Mouse (Mus musculus) intestine, embryonic 16.5 days (tissue): ENCODE results near the gene Hoxd9. TPM values are rescaled to one million over a fixed set of nuclear protein-coding genes. Genes with fewer than 3 reads are reported as not detected.

Experiments
- ATAC-seq: fragments of 200-750 bp; cut with Nextera tagmentation; 2 replicates; pipeline ENCODE4 v1.8.0; 2017; ENCODE audit warnings: moderate TSS enrichment, moderate library complexity
- H3K27ac ChIP-seq: fragments of 300-500 bp; sonication (generic); 2 replicates; pipeline ENCODE4 v1.5.1; 2014; ENCODE audit warnings: mild to moderate bottlenecking, low read length
- H3K27me3 ChIP-seq: fragments of 300-500 bp; sonication (generic); replicated peaks from 2 replicates; pipeline ENCODE4 v1.6.1; 2014; ENCODE audit warnings: low read length, control low read depth, mixed read lengths; ENCODE audit not compliant: control insufficient read depth, insufficient read depth
- H3K36me3 ChIP-seq: fragments of 300-500 bp; sonication (generic); 2 replicates; pipeline ENCODE4 v1.6.1; 2014; ENCODE audit warnings: low read length, control low read depth; ENCODE audit not compliant: control insufficient read depth, insufficient read depth
- H3K4me1 ChIP-seq: fragments of 300-500 bp; sonication (generic); 2 replicates; pipeline ENCODE4 v1.6.1; 2014; ENCODE audit warnings: low read length, control low read depth, mixed read lengths; ENCODE audit not compliant: control insufficient read depth, insufficient read depth
- H3K4me2 ChIP-seq: fragments of 300-500 bp; sonication (generic); 2 replicates; pipeline ENCODE4 v1.6.1; 2014; ENCODE audit warnings: low read depth, low read length, control low read depth
- H3K4me3 ChIP-seq: fragments of 300-500 bp; sonication (generic); 2 replicates; pipeline ENCODE4 v1.5.1; 2014; ENCODE audit warnings: mild to moderate bottlenecking, low read length
- H3K9ac ChIP-seq: fragments of 300-500 bp; sonication (generic); 2 replicates; pipeline ENCODE4 v1.6.1; 2014; ENCODE audit warnings: low read depth, low read length
- H3K9me3 ChIP-seq: fragments of 300-500 bp; sonication (generic); 2 replicates; pipeline ENCODE4 v1.6.1; 2016; ENCODE audit warnings: low read length, control low read depth; ENCODE audit not compliant: control insufficient read depth
- WGBS: fragments of 180-500 bp; shearing (Covaris S2); extraction: QIAGEN DNeasy Blood & Tissue Kit; methylation state at CpG from one replicate; pipeline ENCODE4 v1.1.7; 2014; 5-methylcytosine and 5-hydroxymethylcytosine counted together
- polyA plus RNA-seq: library from polyadenylated mRNA; unstranded; fragments of >200 nt; fragmentation: Nextera tagmentation; extraction: Ambion mirVana; gene quantifications from 2 replicates; pipeline ENCODE4 v1.2.1, GENCODE M21; 2015

The Hoxd9 gene
- polyA plus RNA-seq, 1 experiment from 2014 or later = 2.5 TPM

- no peaks in the 10 kb centered on the region for H3K36me3 ChIP-seq
- peaks cover 78% of the 10 kb centered on the region for H3K27me3 ChIP-seq
- 0 out of 2 replicates have a peak overlapping the region, but pooled peaks have one; percentile 10 for H3K4me2 ChIP-seq
- H3K27ac ChIP-seq = peak overlapping the region; percentile 47; the same call in 1 of the 2 replicates
- 0 out of 2 replicates have a peak, but pooled peaks cover 3% of the 10 kb centered on the region for H3K4me1 ChIP-seq
- H3K9ac ChIP-seq = no peak overlapping the region
- no peak for ATAC-seq
- WGBS = 27% methylated on average over 2 of the region's 2 CpGs
- no peak overlapping the region for H3K4me3 ChIP-seq
- no peaks in the 10 kb centered on the region for H3K9me3 ChIP-seq
Observed at GRCm38 (mm10) chr2:74739476-74739800, 41.9 kb downstream of the Hoxd9 start.

GRCm38 (mm10) chr2:74739869-74740268 is 42.3 kb downstream of the Hoxd9 start:
- no peak for ATAC-seq
- peak overlapping the region; percentile 13 for H3K4me3 ChIP-seq
- no peaks in the 10 kb centered on the region for H3K36me3 ChIP-seq
- peak overlapping the region; percentile 26; the same call in 1 of the 2 replicates for H3K27ac ChIP-seq
- 0 out of 2 replicates have a peak, but pooled peaks cover 3% of the 10 kb centered on the region for H3K4me1 ChIP-seq
- 0 out of 2 replicates have a peak overlapping the region, but pooled peaks have one; percentile 37 for H3K9ac ChIP-seq
- H3K4me2 ChIP-seq = peak overlapping the region; percentile 42
- H3K9me3 ChIP-seq = no peaks in the 10 kb centered on the region
- 19% methylated on average over 14 of the region's 14 CpGs for WGBS
- H3K27me3 ChIP-seq = peaks cover 79% of the 10 kb centered on the region

GRCm38 (mm10) chr2:74740311-74741091 is 43.0 kb downstream of the Hoxd9 start:
- WGBS = 5% methylated on average over 43 of the region's 43 CpGs
- H3K4me3 ChIP-seq = peak overlapping the region; percentile 13
- H3K9ac ChIP-seq = peak overlapping the region; percentile 37
- peaks cover 77% of the 10 kb centered on the region for H3K27me3 ChIP-seq
- H3K4me1 ChIP-seq = 0 out of 2 replicates have a peak, but pooled peaks cover 3% of the 10 kb centered on the region
- ATAC-seq = 0 out of 2 replicates have a peak, but pooled peaks have one; percentile 13
- H3K4me2 ChIP-seq = peak overlapping the region; percentile 42
- peak overlapping the region; percentile 26; the same call in 1 of the 2 replicates for H3K27ac ChIP-seq
- no peaks in the 10 kb centered on the region for H3K9me3 ChIP-seq
- no peaks in the 10 kb centered on the region for H3K36me3 ChIP-seq

GRCm38 (mm10) chr2:74741252-74741978 is 43.9 kb downstream of the Hoxd9 start:
- Histone ChIP-seq H3K4me2 (no peak overlapping the region), H3K27ac (no peak overlapping the region), H3K9ac (no peak overlapping the region), H3K9me3 (no peaks in the 10 kb centered on the region), H3K4me1 (0 out of 2 replicates have a peak, but pooled peaks cover 3% of the 10 kb centered on the region), H3K4me3 (no peak overlapping the region), H3K36me3 (no peaks in the 10 kb centered on the region), H3K27me3 (peaks cover 77% of the 10 kb centered on the region)
- 59% methylated on average over 2 of the region's 3 CpGs for WGBS
- no peak for ATAC-seq

DNA sequence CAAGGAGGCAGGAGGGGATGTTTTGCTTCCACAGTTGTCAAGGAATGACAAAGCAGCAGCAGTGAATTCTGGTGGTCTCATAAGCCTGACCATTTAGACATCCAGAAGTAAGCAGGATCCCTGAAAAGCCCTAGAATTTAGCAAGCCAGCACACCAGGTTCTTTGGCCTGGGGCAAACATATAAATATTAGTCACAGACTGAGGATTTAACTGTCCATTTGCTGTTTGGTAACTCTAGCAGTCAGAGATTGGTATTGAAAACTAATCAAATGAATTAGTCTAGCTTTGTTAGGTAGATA is 44.4 kb downstream of the Hoxd9 start:
- H3K27ac ChIP-seq = no peak overlapping the region
- no peaks in the 10 kb centered on the region for H3K9me3 ChIP-seq
- H3K36me3 ChIP-seq = no peaks in the 10 kb centered on the region
- peaks cover 77% of the 10 kb centered on the region for H3K27me3 ChIP-seq
- H3K4me2 ChIP-seq = no peak overlapping the region
- peaks cover 7% of the 10 kb centered on the region; the same call in 1 of the 2 replicates for H3K4me1 ChIP-seq
- H3K9ac ChIP-seq = no peak overlapping the region
- no peak for ATAC-seq
- no peak overlapping the region for H3K4me3 ChIP-seq

GRCm38 (mm10) chr2:74745540-74746297 is 48.2 kb downstream of the Hoxd9 start:
- Histone ChIP-seq H3K9me3 (no peaks in the 10 kb centered on the region), H3K4me3 (peak overlapping the region; percentile 26; the same call in 1 of the 2 replicates), H3K27ac (no peak overlapping the region), H3K9ac (no peak overlapping the region; the same call in 1 of the 2 replicates), H3K27me3 (peaks cover 71% of the 10 kb centered on the region), H3K36me3 (no peaks in the 10 kb centered on the region), H3K4me1 (peaks cover 13% of the 10 kb centered on the region), H3K4me2 (no peak overlapping the region)
- ATAC-seq = no peak
- 19% methylated on average over 6 of the region's 6 CpGs for WGBS

- Histone ChIP-seq H3K4me2 (0 out of 2 replicates have a peak overlapping the region, but pooled peaks have one; percentile 2), H3K9me3 (no peaks in the 10 kb centered on the region), H3K4me1 (peaks cover 13% of the 10 kb centered on the region), H3K36me3 (no peaks in the 10 kb centered on the region), H3K27me3 (peaks cover 73% of the 10 kb centered on the region), H3K9ac (peak overlapping the region; percentile 31), H3K27ac (no peak overlapping the region), H3K4me3 (peak overlapping the region; percentile 26)
- WGBS = 15% methylated on average over 58 of the region's 58 CpGs
- no peak for ATAC-seq
Observed at GRCm38 (mm10) chr2:74746298-74746921, 48.9 kb downstream of the Hoxd9 start.

GRCm38 (mm10) chr2:74747006-74747405 is 49.5 kb downstream of the Hoxd9 start:
- 20% methylated on average over 24 of the region's 24 CpGs for WGBS
- Histone ChIP-seq H3K4me3 (peak overlapping the region; percentile 26), H3K27ac (no peak overlapping the region), H3K4me1 (peaks cover 13% of the 10 kb centered on the region), H3K4me2 (peak overlapping the region; percentile 26; the same call in 1 of the 2 replicates), H3K36me3 (no peaks in the 10 kb centered on the region), H3K9me3 (no peaks in the 10 kb centered on the region), H3K9ac (peak overlapping the region; percentile 31), H3K27me3 (peaks cover 73% of the 10 kb centered on the region)
- no peak for ATAC-seq
